Mouse (Mus musculus) neural tube, embryonic 12.5 days (tissue): ENCODE data around the gene Plekhh1. TPM values are rescaled to one million over a fixed set of nuclear protein-coding genes. Genes with fewer than 3 reads are reported as not detected.

ENCODE experiments used
- ATAC-seq: fragments of 200-750 bp; cut with Nextera tagmentation; 2 replicates; pipeline ENCODE4 v1.8.0; 2017; ENCODE audit warnings: low read depth, mild to moderate bottlenecking, moderate TSS enrichment, moderate library complexity; ENCODE audit not compliant: low FRiP score
- H3K27ac ChIP-seq: fragments of 300-500 bp; sonication (generic); 2 replicates; pipeline ENCODE4 v1.5.1; 2016
- H3K27me3 ChIP-seq: fragments of 300-500 bp; sonication (generic); replicated peaks from 2 replicates; pipeline ENCODE4 v1.6.1; 2016; ENCODE audit warnings: mild to moderate bottlenecking
- H3K36me3 ChIP-seq: fragments of 300-500 bp; sonication (generic); 2 replicates; pipeline ENCODE4 v1.6.1; 2016; ENCODE audit warnings: mild to moderate bottlenecking
- H3K4me1 ChIP-seq: fragments of 300-500 bp; sonication (generic); 2 replicates; pipeline ENCODE4 v1.6.1; 2016
- H3K4me2 ChIP-seq: fragments of 300-500 bp; sonication (generic); replicated peaks from 2 replicates; pipeline ENCODE4 v1.6.1; 2016; ENCODE audit warnings: mild to moderate bottlenecking
- H3K4me3 ChIP-seq: fragments of 300-500 bp; sonication (generic); 2 replicates; pipeline ENCODE4 v1.5.1; 2016
- H3K9ac ChIP-seq: fragments of 300-500 bp; sonication (generic); 2 replicates; pipeline ENCODE4 v1.6.1; 2016; ENCODE audit warnings: mild to moderate bottlenecking
- H3K9me3 ChIP-seq: fragments of 300-500 bp; sonication (generic); 2 replicates; pipeline ENCODE4 v1.6.1; 2016; ENCODE audit warnings: mild to moderate bottlenecking
- WGBS: fragments of 180-500 bp; shearing (Covaris S2); methylation state at CpG from one replicate; pipeline ENCODE4 v1.1.7; 2016; 5-methylcytosine and 5-hydroxymethylcytosine counted together
- polyA plus RNA-seq: library from polyadenylated mRNA; unstranded; fragments of >200 nt; fragmentation: Nextera tagmentation; extraction: Ambion mirVana; gene quantifications from 2 replicates; pipeline ENCODE4 v1.2.1, GENCODE M21; 2016

Plekhh1 gene
- 6.0 and 6.7 TPM in 2 replicates for polyA plus RNA-seq

- Histone ChIP-seq H3K27me3 (no peaks in the 10 kb centered on the region), H3K9me3 (no peaks in the 10 kb centered on the region), H3K36me3 (no peaks in the 10 kb centered on the region), H3K4me3 (peak within 1 kb of the TSS; percentile 85), H3K9ac (peak within 1 kb of the TSS; percentile 86), H3K4me2 (peak within 1 kb of the TSS; percentile 95), H3K27ac (no peak within 1 kb of the TSS), H3K4me1 (peaks cover 5% of the 10 kb centered on the region; the same call in 1 of the 2 replicates)
- under 1% methylated on average over 80 of the region's 80 CpGs for WGBS
- peak; percentile 93 for ATAC-seq
Observed at GRCm38 (mm10) chr12:79028911-79029861, at the start of gene Plekhh1. TSS of gene Plekhh1 (plus strand) at chr12:79029163.

DNA sequence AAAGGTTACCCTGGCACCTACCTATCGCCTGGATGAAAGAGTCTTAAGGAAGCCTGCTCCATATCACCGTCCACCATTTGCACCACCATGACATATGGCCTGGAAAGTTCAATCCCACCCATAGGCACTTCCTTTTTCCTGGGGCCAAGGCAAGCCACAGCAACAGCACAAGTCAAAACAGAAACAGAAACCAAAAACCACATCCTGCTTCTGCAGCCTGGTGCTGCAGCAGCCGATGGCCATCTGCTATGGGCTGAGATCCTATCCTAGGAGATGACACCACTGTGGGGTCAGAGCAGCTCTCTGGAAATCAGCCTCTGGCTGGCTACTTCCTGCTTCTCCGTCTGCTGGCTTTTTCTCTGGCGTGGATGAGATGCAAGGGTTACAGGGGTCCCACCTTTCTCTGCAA lies 48.3 kb upstream of the Plekhh1 start:
- Histone ChIP-seq H3K9me3 (no peaks in the 10 kb centered on the region), H3K27me3 (no peaks in the 10 kb centered on the region), H3K9ac (no peak overlapping the region), H3K27ac (no peak overlapping the region), H3K36me3 (no peaks in the 10 kb centered on the region), H3K4me1 (no peaks in the 10 kb centered on the region), H3K4me3 (no peak overlapping the region), H3K4me2 (no peak overlapping the region)
- 78% methylated on average over 5 of the region's 5 CpGs for WGBS
- ATAC-seq: no peak

DNA sequence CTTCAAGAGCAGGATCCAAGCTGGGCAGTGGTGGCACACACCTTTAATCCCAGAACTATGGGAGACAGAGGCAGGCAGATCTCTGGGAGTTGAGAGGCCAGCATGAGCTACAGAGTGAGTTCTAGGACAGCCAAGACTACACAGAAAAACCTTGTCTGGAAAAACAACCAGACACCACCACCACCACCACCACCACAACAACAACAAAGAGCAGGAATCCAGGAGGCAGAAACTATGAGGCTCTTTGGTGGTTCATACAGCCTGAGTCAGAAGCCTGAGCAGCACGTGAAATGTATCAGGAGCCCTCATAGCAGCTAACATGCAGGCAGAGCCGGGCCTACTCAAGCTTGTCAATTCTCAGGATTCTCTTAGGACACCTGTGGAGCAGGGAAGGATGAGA lies 47.8 kb upstream of the Plekhh1 start:
- no peaks in the 10 kb centered on the region for H3K9me3 ChIP-seq
- H3K36me3 ChIP-seq: no peaks in the 10 kb centered on the region
- H3K27ac ChIP-seq: no peak overlapping the region
- H3K4me2 ChIP-seq: no peak overlapping the region
- no peaks in the 10 kb centered on the region for H3K4me1 ChIP-seq
- 85% methylated on average over 2 of the region's 2 CpGs for WGBS
- H3K9ac ChIP-seq: no peak overlapping the region
- H3K27me3 ChIP-seq: no peaks in the 10 kb centered on the region
- no peak for ATAC-seq
- H3K4me3 ChIP-seq: no peak overlapping the region

DNA sequence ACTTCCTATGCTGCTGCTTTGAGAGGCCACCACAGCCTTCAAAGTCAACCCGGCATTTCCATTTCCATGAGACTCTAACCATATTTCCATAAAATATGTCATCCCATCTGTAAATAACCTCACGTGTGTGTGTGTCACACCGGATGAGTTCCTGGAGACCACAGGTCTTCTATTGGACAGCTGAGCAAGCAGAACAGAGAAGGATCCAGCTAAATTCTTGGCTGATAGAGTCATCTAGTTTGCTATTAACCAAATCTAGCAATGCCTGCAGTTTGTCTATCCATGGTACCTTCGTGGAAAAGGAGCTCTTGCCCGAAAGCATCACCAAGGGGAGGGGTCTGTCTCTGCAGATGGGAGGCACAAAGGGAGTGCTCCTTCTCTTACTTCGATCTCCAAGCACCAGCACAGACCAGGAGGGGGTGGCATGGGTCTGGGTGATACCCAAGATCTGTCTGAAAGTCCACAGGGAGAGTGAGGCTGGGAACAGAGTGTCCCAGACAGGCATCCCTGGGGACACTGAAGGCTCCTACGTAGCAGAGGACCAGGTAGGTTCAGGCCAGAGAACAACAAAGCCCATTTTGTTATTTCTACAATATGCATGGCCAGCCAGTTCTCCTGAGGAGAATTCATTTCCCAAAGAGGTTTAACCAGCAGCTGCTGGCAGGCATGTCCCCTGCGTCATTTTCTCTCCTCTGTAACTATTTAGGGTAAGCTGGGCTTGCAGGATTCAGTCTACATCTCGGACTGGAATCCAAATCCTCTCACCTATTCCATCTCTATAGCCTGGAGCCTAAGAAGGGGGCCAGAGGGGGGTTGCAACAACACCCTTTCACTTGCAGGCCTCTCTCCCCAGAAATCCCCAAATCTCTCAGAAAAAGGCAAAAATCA lies 46.8 kb upstream of the Plekhh1 start:
- H3K4me2 ChIP-seq: no peak overlapping the region
- no peaks in the 10 kb centered on the region for H3K27me3 ChIP-seq
- no peaks in the 10 kb centered on the region for H3K36me3 ChIP-seq
- no peak overlapping the region for H3K9ac ChIP-seq
- H3K27ac ChIP-seq: no peak overlapping the region
- H3K9me3 ChIP-seq: no peaks in the 10 kb centered on the region
- WGBS: 76% methylated on average over 9 of the region's 9 CpGs
- no peak for ATAC-seq
- H3K4me1 ChIP-seq: no peaks in the 10 kb centered on the region
- no peak overlapping the region for H3K4me3 ChIP-seq

DNA sequence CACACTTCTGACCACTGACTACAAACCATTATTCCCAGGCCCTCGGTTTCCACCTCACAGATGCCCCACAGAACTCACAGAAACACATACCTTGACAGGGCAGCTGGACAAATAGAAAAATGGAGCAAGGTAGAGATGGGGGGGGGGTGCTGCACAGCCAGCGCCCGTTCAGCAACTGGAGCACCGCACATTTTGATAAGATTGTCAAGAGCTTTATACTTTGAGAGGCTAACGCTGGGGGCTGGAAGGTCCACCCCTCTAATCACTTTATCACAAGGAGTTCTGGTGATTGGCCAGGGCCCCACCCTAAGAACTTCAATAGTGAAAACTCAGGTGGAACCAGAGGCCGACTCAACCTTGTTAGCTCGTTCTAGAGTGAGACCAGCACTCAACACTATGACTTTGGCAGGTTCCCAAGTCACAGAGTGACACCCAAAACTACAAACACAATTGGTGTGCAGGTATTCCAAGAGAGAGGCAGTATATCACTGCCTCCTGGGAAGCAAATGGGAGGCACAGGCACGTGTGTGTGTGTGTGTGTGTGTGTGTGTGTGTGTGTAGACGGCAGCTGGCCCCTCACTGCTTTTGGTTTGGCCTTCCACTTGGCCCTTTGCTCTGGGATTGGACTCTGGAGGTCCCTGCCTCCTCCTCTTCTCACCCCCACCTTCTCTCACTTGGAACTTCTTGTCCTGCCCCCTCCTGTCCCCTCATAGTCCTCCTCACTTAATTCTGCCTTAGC lies 45.5 kb upstream of the Plekhh1 start:
- Histone ChIP-seq H3K4me1 (no peaks in the 10 kb centered on the region), H3K27me3 (no peaks in the 10 kb centered on the region), H3K4me3 (no peak overlapping the region), H3K9me3 (no peaks in the 10 kb centered on the region), H3K27ac (no peak overlapping the region), H3K4me2 (no peak overlapping the region), H3K36me3 (no peaks in the 10 kb centered on the region), H3K9ac (no peak overlapping the region)
- 80% methylated on average over 8 of the region's 9 CpGs for WGBS
- no peak for ATAC-seq

GRCm38 (mm10) chr12:78984035-78984432 lies 44.9 kb upstream of the Plekhh1 start:
- Histone ChIP-seq H3K4me2 (no peak overlapping the region), H3K27me3 (no peaks in the 10 kb centered on the region), H3K9ac (no peak overlapping the region), H3K27ac (no peak overlapping the region), H3K4me1 (no peaks in the 10 kb centered on the region), H3K9me3 (no peaks in the 10 kb centered on the region), H3K36me3 (no peaks in the 10 kb centered on the region), H3K4me3 (no peak overlapping the region)
- 70% methylated on average over 3 of the region's 3 CpGs for WGBS
- no peak for ATAC-seq

DNA sequence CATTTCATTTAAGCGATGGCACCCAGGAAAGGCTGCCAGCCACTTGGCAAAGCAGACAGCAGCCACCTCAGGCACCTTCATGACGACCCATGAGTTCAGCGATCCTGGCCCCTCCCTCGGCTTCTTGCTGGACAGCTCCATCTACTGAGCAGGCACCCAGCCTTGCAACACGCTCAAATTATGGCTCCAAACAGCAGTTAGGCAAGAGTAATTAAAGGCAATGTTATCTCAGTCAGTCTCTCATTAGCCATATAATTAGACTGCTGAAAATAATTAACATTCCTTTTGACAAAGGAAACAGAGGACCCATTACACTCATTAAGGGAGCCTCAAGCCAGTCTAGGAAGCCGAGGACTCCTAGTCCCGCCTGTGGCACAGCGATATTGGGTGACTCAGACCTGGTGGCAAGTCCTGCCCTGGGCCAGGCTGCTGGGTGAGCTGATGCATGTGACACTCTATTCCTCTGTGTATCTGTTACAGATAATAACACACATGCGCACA lies 41.3 kb upstream of the Plekhh1 start:
- Histone ChIP-seq H3K4me1 (no peaks in the 10 kb centered on the region), H3K27ac (no peak overlapping the region), H3K4me3 (no peak overlapping the region), H3K27me3 (no peaks in the 10 kb centered on the region), H3K9ac (no peak overlapping the region), H3K9me3 (no peaks in the 10 kb centered on the region), H3K4me2 (no peak overlapping the region), H3K36me3 (no peaks in the 10 kb centered on the region)
- 47% methylated on average over 9 of the region's 9 CpGs for WGBS
- ATAC-seq: peak; percentile 29

GRCm38 (mm10) chr12:78996271-78996670 lies 32.7 kb upstream of the Plekhh1 start:
- no peak overlapping the region for H3K4me2 ChIP-seq
- no peak overlapping the region for H3K9ac ChIP-seq
- H3K4me3 ChIP-seq: no peak overlapping the region
- no peak overlapping the region for H3K27ac ChIP-seq
- no peaks in the 10 kb centered on the region for H3K36me3 ChIP-seq
- WGBS: 77% methylated on average over 4 of the region's 4 CpGs
- no peak for ATAC-seq
- no peaks in the 10 kb centered on the region for H3K4me1 ChIP-seq
- H3K9me3 ChIP-seq: no peaks in the 10 kb centered on the region
- H3K27me3 ChIP-seq: no peaks in the 10 kb centered on the region

GRCm38 (mm10) chr12:78996711-78997110 lies 32.3 kb upstream of the Plekhh1 start:
- Histone ChIP-seq H3K4me1 (no peaks in the 10 kb centered on the region), H3K9me3 (no peaks in the 10 kb centered on the region), H3K4me3 (no peak overlapping the region), H3K4me2 (no peak overlapping the region), H3K36me3 (no peaks in the 10 kb centered on the region), H3K27ac (no peak overlapping the region), H3K27me3 (no peaks in the 10 kb centered on the region), H3K9ac (no peak overlapping the region)
- 11% methylated on average over 6 of the region's 7 CpGs for WGBS
- ATAC-seq: no peak

DNA sequence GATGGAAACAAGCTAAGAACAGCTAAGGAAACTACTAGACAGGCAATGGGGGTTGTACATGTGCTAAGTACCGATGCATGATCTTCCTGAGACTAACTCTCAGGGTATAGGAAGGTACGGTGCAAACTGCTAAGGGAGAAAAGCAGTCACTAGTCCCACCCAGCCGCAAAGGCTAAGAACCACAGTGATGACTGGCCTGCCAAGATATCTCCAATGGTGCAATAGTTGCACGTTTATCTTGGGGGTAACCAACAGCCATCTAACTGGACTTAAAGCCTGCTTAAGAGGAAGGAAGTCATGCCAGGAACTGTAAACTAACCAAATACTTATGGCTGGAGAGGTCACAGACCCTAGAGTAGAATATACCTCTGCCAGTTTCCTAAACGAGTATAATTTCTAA lies 26.6 kb upstream of the Plekhh1 start:
- Histone ChIP-seq H3K4me2 (no peak overlapping the region), H3K4me3 (no peak overlapping the region), H3K4me1 (peaks cover 3% of the 10 kb centered on the region), H3K9ac (no peak overlapping the region), H3K36me3 (no peaks in the 10 kb centered on the region), H3K9me3 (no peaks in the 10 kb centered on the region), H3K27ac (no peak overlapping the region), H3K27me3 (0 out of 2 replicates have a peak, but pooled peaks cover 4% of the 10 kb centered on the region)
- no peak for ATAC-seq
- WGBS: 93% methylated on average over 5 of the region's 5 CpGs

DNA sequence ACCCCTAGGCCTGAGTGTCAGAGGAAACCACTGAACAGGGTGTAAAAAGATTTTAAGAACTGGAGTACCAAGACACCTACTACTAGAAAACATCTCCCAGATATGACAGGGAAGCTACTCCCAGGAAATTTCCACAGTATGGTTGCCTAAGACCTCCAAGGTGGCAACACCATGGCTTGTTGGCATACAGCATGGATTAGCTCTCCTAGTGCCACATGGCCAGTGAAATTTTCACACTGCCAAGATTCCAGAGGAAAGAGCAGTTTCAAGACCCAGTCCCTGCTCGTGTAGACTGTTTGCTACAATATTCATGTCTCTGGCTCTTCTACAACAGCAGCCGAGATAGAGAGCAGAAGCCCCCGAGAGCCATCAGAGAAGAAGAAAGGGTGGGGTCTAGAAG lies 26.0 kb upstream of the Plekhh1 start:
- Histone ChIP-seq H3K4me1 (peaks cover 3% of the 10 kb centered on the region), H3K27me3 (0 out of 2 replicates have a peak, but pooled peaks cover 4% of the 10 kb centered on the region), H3K9ac (no peak overlapping the region), H3K36me3 (no peaks in the 10 kb centered on the region), H3K27ac (no peak overlapping the region), H3K4me3 (no peak overlapping the region), H3K4me2 (no peak overlapping the region), H3K9me3 (no peaks in the 10 kb centered on the region)
- WGBS: 90% methylated on average over 3 of the region's 3 CpGs
- no peak for ATAC-seq
